Mouse (Mus musculus): ENCODE data around the gene Plxnb2. TPM values are rescaled to one million over a fixed set of nuclear protein-coding genes. Genes with fewer than 3 reads are reported as not detected.

Plxnb2 gene
- polyA plus RNA-seq, 1 experiment from 2014 or later = 101 TPM

DNA sequence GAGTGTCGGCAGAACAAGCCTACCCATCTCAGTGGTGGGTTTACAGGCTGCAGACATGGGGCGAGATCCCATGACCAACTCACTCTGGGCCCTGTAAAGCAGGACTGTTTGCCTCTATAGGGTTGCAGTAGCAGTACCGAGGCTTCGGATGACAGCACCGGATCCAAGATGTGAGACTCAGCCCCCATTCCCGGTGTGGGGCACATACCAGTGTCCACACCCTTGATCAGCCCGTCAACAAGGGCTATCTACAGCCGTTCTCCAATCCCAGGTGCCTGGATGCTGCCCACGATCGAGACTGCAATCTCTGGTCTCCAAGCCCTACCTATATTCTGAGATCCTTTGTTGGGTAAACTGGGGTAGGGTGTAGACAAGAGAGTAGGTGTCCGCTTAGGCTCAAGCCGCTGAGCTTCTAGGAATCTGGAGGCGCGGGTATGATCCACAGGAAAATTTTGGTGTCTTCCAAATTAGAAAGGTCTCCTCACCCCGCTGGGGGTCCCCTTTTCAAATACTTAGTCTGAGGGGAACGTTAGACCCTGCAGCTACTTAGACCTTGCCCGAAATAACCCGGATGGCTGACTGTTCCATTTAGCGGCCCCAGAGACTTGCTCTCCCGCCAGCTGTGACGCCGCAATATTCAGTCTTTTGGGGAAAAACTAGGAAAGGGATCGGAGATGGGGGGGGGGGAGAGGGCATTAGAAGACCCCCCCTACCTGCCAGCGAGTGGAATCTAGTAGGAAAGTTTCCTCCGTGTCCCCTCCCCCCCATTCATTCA is 31.9 kb downstream of the Plxnb2 start:
- 4% methylated on average over 25 of the region's 25 CpGs for WGBS
- Histone ChIP-seq H3K27me3 (replicated peaks; ENCODE audit: control insufficient read depth, insufficient read depth, low read length) (no peaks in the 10 kb centered on the region), H3K27ac (ENCODE audit: low read depth, low read length) (peak overlapping the region; percentile 90), H3K9ac (ENCODE audit: low read length) (peak overlapping the region; percentile 90), H3K4me1 (ENCODE audit: control insufficient read depth, insufficient read depth, low read length) (peaks cover 27% of the 10 kb centered on the region), H3K4me2 (ENCODE audit: low read length) (peak overlapping the region; percentile 82), H3K9me3 (replicated peaks; ENCODE audit: control insufficient read depth, low read length) (no peaks in the 10 kb centered on the region), H3K4me3 (ENCODE audit: low read depth, low read length) (peak overlapping the region; percentile 74), H3K36me3 (ENCODE audit: control insufficient read depth, insufficient read depth, low read length) (peaks cover 26% of the 10 kb centered on the region)
- DNase-seq (ENCODE audit: low spot score) (peak; percentile 28), ATAC-seq (peak; percentile 35)

DNA sequence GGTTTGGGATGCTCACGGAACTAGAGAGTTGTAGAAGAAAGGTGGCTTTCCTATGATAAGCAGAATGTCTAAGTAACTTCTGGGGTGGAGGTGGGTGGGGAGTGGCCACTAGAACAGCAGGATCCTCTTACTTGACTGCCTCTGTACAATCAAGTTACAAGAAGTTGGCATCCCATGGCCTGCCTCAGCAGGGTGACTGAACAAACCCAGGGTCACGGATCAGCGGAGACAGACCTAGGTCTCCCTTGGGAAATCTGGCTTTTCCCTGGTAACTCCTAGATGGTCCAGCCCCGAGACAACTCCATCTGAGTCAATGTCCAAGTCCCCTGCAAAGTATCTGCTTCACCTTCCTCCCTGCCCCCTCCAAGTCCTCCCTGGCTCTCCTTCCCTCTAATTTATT is 32.7 kb downstream of the Plxnb2 start:
- 45% methylated on average over 4 of the region's 4 CpGs for WGBS
- Histone ChIP-seq H3K4me3 (ENCODE audit: low read depth, low read length) (peak overlapping the region; percentile 74), H3K4me2 (ENCODE audit: low read length) (peak overlapping the region; percentile 82), H3K9ac (ENCODE audit: low read length) (peak overlapping the region; percentile 90; the same call in 1 of the 2 replicates), H3K9me3 (replicated peaks; ENCODE audit: control insufficient read depth, low read length) (no peaks in the 10 kb centered on the region), H3K4me1 (ENCODE audit: control insufficient read depth, insufficient read depth, low read length) (peaks cover 27% of the 10 kb centered on the region), H3K36me3 (ENCODE audit: control insufficient read depth, insufficient read depth, low read length) (peaks cover 28% of the 10 kb centered on the region), H3K27ac (ENCODE audit: low read depth, low read length) (no peak overlapping the region), H3K27me3 (replicated peaks; ENCODE audit: control insufficient read depth, insufficient read depth, low read length) (no peaks in the 10 kb centered on the region)
- DNase-seq (ENCODE audit: low spot score) = no peak
- ATAC-seq = no peak

DNA sequence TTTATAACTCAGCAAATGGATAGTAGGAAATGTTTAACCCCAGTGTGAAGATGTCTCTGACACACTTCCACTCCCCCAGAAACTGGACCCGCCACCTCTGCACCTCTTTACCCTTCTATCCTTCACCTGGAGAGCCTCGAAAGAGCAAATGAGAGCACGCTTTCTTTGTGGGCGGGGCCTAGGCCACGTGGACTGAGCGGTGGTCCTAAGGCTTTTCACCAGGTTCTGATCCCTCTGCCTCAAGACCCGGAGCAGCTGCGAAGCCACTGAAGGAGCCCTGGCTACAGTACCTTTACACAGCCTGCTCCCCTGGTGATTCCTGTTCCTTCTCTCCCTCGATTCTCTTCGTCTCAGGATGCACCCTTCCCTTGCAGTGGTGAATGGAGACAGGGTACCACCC is 33.1 kb downstream of the Plxnb2 start:
- Histone ChIP-seq H3K27me3 (replicated peaks; ENCODE audit: control insufficient read depth, insufficient read depth, low read length) (no peaks in the 10 kb centered on the region), H3K4me1 (ENCODE audit: control insufficient read depth, insufficient read depth, low read length) (peaks cover 26% of the 10 kb centered on the region), H3K9me3 (replicated peaks; ENCODE audit: control insufficient read depth, low read length) (no peaks in the 10 kb centered on the region), H3K4me3 (ENCODE audit: low read depth, low read length) (peak overlapping the region; percentile 74), H3K4me2 (ENCODE audit: low read length) (peak overlapping the region; percentile 82), H3K27ac (ENCODE audit: low read depth, low read length) (no peak overlapping the region), H3K9ac (ENCODE audit: low read length) (peak overlapping the region; percentile 66), H3K36me3 (ENCODE audit: control insufficient read depth, insufficient read depth, low read length) (peaks cover 33% of the 10 kb centered on the region)
- DNase-seq (ENCODE audit: low spot score) = peak; percentile 15
- WGBS = 20% methylated on average over 10 of the region's 10 CpGs
- ATAC-seq = no peak

GRCm38 (mm10) chr15:89147024-89147423 is 33.6 kb downstream of the Plxnb2 start:
- Histone ChIP-seq H3K4me1 (ENCODE audit: control insufficient read depth, insufficient read depth, low read length) (peaks cover 22% of the 10 kb centered on the region), H3K36me3 (ENCODE audit: control insufficient read depth, insufficient read depth, low read length) (peaks cover 33% of the 10 kb centered on the region), H3K9me3 (replicated peaks; ENCODE audit: control insufficient read depth, low read length) (no peaks in the 10 kb centered on the region), H3K27me3 (replicated peaks; ENCODE audit: control insufficient read depth, insufficient read depth, low read length) (no peaks in the 10 kb centered on the region), H3K4me2 (ENCODE audit: low read length) (peak overlapping the region; percentile 82), H3K9ac (ENCODE audit: low read length) (peak overlapping the region; percentile 66), H3K4me3 (ENCODE audit: low read depth, low read length) (peak overlapping the region; percentile 74), H3K27ac (ENCODE audit: low read depth, low read length) (peak overlapping the region; percentile 63)
- WGBS = 10% methylated on average over 16 of the region's 16 CpGs
- ATAC-seq (no peak), DNase-seq (ENCODE audit: low spot score) (peak; percentile 42)

- DNase-seq (ENCODE audit: low spot score) = peak; percentile 62
These were observed 34.1 kb downstream of the Plxnb2 start for GRCm38 (mm10) chr15:89146537-89146936.

GRCm38 (mm10) chr15:89145813-89146350 is 34.7 kb downstream of the Plxnb2 start:
- 0 out of 2 replicates have a peak overlapping the region, but pooled peaks have one; percentile 7 for H3K9ac ChIP-seq (ENCODE audit: low read length)
- no peak overlapping the region for H3K27ac ChIP-seq (ENCODE audit: low read depth, low read length)
- DNase-seq (ENCODE audit: low spot score) (no peak), ATAC-seq (no peak)
- H3K4me2 ChIP-seq (ENCODE audit: low read length) = peak overlapping the region; percentile 82
- peaks cover 33% of the 10 kb centered on the region for H3K36me3 ChIP-seq (ENCODE audit: control insufficient read depth, insufficient read depth, low read length)
- WGBS = 82% methylated on average over 24 of the region's 24 CpGs
- H3K27me3 ChIP-seq (replicated peaks; ENCODE audit: control insufficient read depth, insufficient read depth, low read length) = no peaks in the 10 kb centered on the region
- no peaks in the 10 kb centered on the region for H3K9me3 ChIP-seq (replicated peaks; ENCODE audit: control insufficient read depth, low read length)
- peaks cover 22% of the 10 kb centered on the region for H3K4me1 ChIP-seq (ENCODE audit: control insufficient read depth, insufficient read depth, low read length)
- H3K4me3 ChIP-seq (ENCODE audit: low read depth, low read length) = peak overlapping the region; percentile 74

More at GRCm38 (mm10) chr15:89146537-89146936, 34.1 kb downstream of the Plxnb2 start:
- Histone ChIP-seq H3K9me3 (replicated peaks; ENCODE audit: control insufficient read depth, low read length) (no peaks in the 10 kb centered on the region), H3K9ac (ENCODE audit: low read length) (peak overlapping the region; percentile 66), H3K4me1 (ENCODE audit: control insufficient read depth, insufficient read depth, low read length) (peaks cover 21% of the 10 kb centered on the region), H3K27me3 (replicated peaks; ENCODE audit: control insufficient read depth, insufficient read depth, low read length) (no peaks in the 10 kb centered on the region), H3K36me3 (ENCODE audit: control insufficient read depth, insufficient read depth, low read length) (peaks cover 33% of the 10 kb centered on the region), H3K4me2 (ENCODE audit: low read length) (peak overlapping the region; percentile 82), H3K4me3 (ENCODE audit: low read depth, low read length) (peak overlapping the region; percentile 74), H3K27ac (ENCODE audit: low read depth, low read length) (peak overlapping the region; percentile 63)
- WGBS = 3% methylated on average over 27 of the region's 27 CpGs
- peak; percentile 14; the same call in 1 of the 2 replicates for ATAC-seq

- 97% methylated on average over 11 of the region's 11 CpGs for WGBS
- no peak overlapping the region for H3K27ac ChIP-seq (ENCODE audit: low read depth, low read length)
These were observed 35.6 kb downstream of the Plxnb2 start for GRCm38 (mm10) chr15:89144965-89145364.

DNA sequence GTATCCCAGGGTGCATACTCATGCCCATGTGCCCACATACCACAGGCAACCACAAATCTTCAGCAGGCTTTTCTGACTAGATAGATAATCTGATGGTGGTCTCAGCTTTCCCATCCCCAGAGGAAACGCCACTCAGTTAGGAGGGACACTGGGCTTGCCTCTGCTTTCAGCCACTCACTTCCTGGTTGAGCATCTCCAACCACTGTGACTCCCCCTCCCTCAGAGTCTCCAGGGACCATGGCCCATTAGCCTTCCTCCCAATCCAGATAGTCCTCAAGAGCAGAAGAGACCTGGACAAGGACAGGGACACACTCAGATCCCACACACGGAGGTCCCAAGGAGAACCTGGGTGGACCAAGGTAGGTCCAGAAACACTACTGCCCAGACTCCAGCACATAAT is 37.5 kb downstream of the Plxnb2 start:
- no peak overlapping the region for H3K9ac ChIP-seq (ENCODE audit: low read length)
- no peak overlapping the region for H3K4me3 ChIP-seq (ENCODE audit: low read depth, low read length)
- H3K4me1 ChIP-seq (ENCODE audit: control insufficient read depth, insufficient read depth, low read length) = peaks cover 24% of the 10 kb centered on the region
- H3K27ac ChIP-seq (ENCODE audit: low read depth, low read length) = no peak overlapping the region
- H3K36me3 ChIP-seq (ENCODE audit: control insufficient read depth, insufficient read depth, low read length) = peaks cover 33% of the 10 kb centered on the region
- 83% methylated on average over 2 of the region's 2 CpGs for WGBS
- H3K4me2 ChIP-seq (ENCODE audit: low read length) = no peak overlapping the region
- no peak for DNase-seq (ENCODE audit: low spot score)
- H3K27me3 ChIP-seq (replicated peaks; ENCODE audit: control insufficient read depth, insufficient read depth, low read length) = no peaks in the 10 kb centered on the region
- H3K9me3 ChIP-seq (replicated peaks; ENCODE audit: control insufficient read depth, low read length) = no peaks in the 10 kb centered on the region
- no peak for ATAC-seq

More at GRCm38 (mm10) chr15:89144965-89145364, 35.6 kb downstream of the Plxnb2 start:
- Histone ChIP-seq H3K4me1 (ENCODE audit: control insufficient read depth, insufficient read depth, low read length) (peaks cover 26% of the 10 kb centered on the region), H3K9ac (ENCODE audit: low read length) (no peak overlapping the region), H3K4me2 (ENCODE audit: low read length) (no peak overlapping the region), H3K27me3 (replicated peaks; ENCODE audit: control insufficient read depth, insufficient read depth, low read length) (no peaks in the 10 kb centered on the region), H3K36me3 (ENCODE audit: control insufficient read depth, insufficient read depth, low read length) (peaks cover 33% of the 10 kb centered on the region), H3K4me3 (ENCODE audit: low read depth, low read length) (no peak overlapping the region), H3K9me3 (replicated peaks; ENCODE audit: control insufficient read depth, low read length) (no peaks in the 10 kb centered on the region)
- ATAC-seq (no peak), DNase-seq (ENCODE audit: low spot score) (no peak)

- 80% methylated on average over 4 of the region's 4 CpGs for WGBS
- H3K27ac ChIP-seq (ENCODE audit: low read depth, low read length) = no peak overlapping the region
- DNase-seq (ENCODE audit: low spot score) = no peak
- peaks cover 11% of the 10 kb centered on the region for H3K4me1 ChIP-seq (ENCODE audit: control insufficient read depth, insufficient read depth, low read length)
- no peaks in the 10 kb centered on the region for H3K27me3 ChIP-seq (replicated peaks; ENCODE audit: control insufficient read depth, insufficient read depth, low read length)
- no peak for ATAC-seq
- no peak overlapping the region for H3K9ac ChIP-seq (ENCODE audit: low read length)
- peaks cover 33% of the 10 kb centered on the region for H3K36me3 ChIP-seq (ENCODE audit: control insufficient read depth, insufficient read depth, low read length)
- H3K9me3 ChIP-seq (replicated peaks; ENCODE audit: control insufficient read depth, low read length) = no peaks in the 10 kb centered on the region
- no peak overlapping the region for H3K4me3 ChIP-seq (ENCODE audit: low read depth, low read length)
- no peak overlapping the region for H3K4me2 ChIP-seq (ENCODE audit: low read length)
These were observed 38.7 kb downstream of the Plxnb2 start for GRCm38 (mm10) chr15:89141905-89142304.
